Mouse (Mus musculus) T-cell, adult 2 months (primary cell): ENCODE measurements around the gene Disp1.
A peak's percentile ranks its signal among the peaks of the same experiment; 100 is the strongest.

Experiments used
- DNase-seq: peaks from one replicate; pipeline ENCODE4 v3.0.0; 2022; ENCODE audit warnings: low spot score

The Disp1 gene

GRCm38 (mm10) chr1:183123725-183124124 lies 97.6 kb downstream of the Disp1 start:
- no peak for DNase-seq

- no peak for DNase-seq
Measured at GRCm38 (mm10) chr1:183120341-183120923, 100.9 kb downstream of the Disp1 start.

- DNase-seq, result no peak
Measured at GRCm38 (mm10) chr1:183117827-183118825, 103.2 kb downstream of the Disp1 start.

GRCm38 (mm10) chr1:183116946-183117826 lies 104.1 kb downstream of the Disp1 start:
- no peak for DNase-seq

GRCm38 (mm10) chr1:183116441-183116840 lies 104.9 kb downstream of the Disp1 start:
- DNase-seq, result no peak

GRCm38 (mm10) chr1:183115076-183115475 lies 106.2 kb downstream of the Disp1 start:
- DNase-seq, result no peak

GRCm38 (mm10) chr1:183114554-183114953 lies 106.8 kb downstream of the Disp1 start:
- DNase-seq, result no peak

- no peak for DNase-seq
Measured at GRCm38 (mm10) chr1:183113546-183113945, 107.8 kb downstream of the Disp1 start.

- DNase-seq, result no peak
Measured at GRCm38 (mm10) chr1:183107476-183107875, 113.8 kb downstream of the Disp1 start.

GRCm38 (mm10) chr1:183104696-183105095 lies 116.6 kb downstream of the Disp1 start:
- no peak for DNase-seq

- DNase-seq, result peak; percentile 15
Measured at GRCm38 (mm10) chr1:183102775-183103174, 118.5 kb downstream of the Disp1 start.

- no peak for DNase-seq
Measured at GRCm38 (mm10) chr1:183102153-183102552, 119.2 kb downstream of the Disp1 start.

GRCm38 (mm10) chr1:183101371-183101770 lies 120.0 kb downstream of the Disp1 start:
- no peak for DNase-seq

GRCm38 (mm10) chr1:183100245-183100644 lies 121.1 kb downstream of the Disp1 start:
- DNase-seq, result no peak

- no peak for DNase-seq
Measured at GRCm38 (mm10) chr1:183099686-183100085, 121.6 kb downstream of the Disp1 start.

- DNase-seq, result no peak
Measured at GRCm38 (mm10) chr1:183097606-183098005, 123.7 kb downstream of the Disp1 start.

GRCm38 (mm10) chr1:183095454-183096088 lies 125.8 kb downstream of the Disp1 start:
- no peak for DNase-seq

- DNase-seq, result no peak
Measured at GRCm38 (mm10) chr1:183092296-183092695, 129.0 kb downstream of the Disp1 start.

- no peak for DNase-seq
Measured at GRCm38 (mm10) chr1:183091203-183091602, 130.1 kb downstream of the Disp1 start.

- DNase-seq, result no peak
Measured at GRCm38 (mm10) chr1:183088661-183089060, 132.7 kb downstream of the Disp1 start.

- DNase-seq, result no peak
Measured at GRCm38 (mm10) chr1:183086843-183087242, 134.5 kb downstream of the Disp1 start.
